Mouse (Mus musculus): ENCODE measurements at regions not wholly inside any gene's neighbourhood (a gene's known extent, or its start where the extent isn't known, plus 50 kb on each side); places are given as distances from the start of the nearest gene placed in this dataset.

GRCm38 (mm10) chr13:60450721-60451506, 150.8 kb upstream of the Dapk1 start:
- no peaks in the 10 kb centered on the region for H3K36me3 ChIP-seq (ENCODE audit: control insufficient read depth, insufficient read depth)
- H3K4me3 ChIP-seq = no peak overlapping the region

GRCm38 (mm10) chr13:60453821-60454483, 147.8 kb upstream of the Dapk1 start:
- TF ChIP-seq POLR2A (IDR thresholded peaks at IDR 0.05; ENCODE audit: insufficient read length, low read depth) (no peak), REST (IDR thresholded peaks at IDR 0.05; ENCODE audit: insufficient read depth, insufficient read length) (no peak), TCF3 (IDR thresholded peaks at IDR 0.05; ENCODE audit: insufficient read length, low read depth) (no peak), USF1 (IDR thresholded peaks at IDR 0.05; ENCODE audit: low read depth) (peak; percentile 49), E2F4 (IDR thresholded peaks at IDR 0.05; ENCODE audit: insufficient read depth) (no peak), CEBPB (IDR thresholded peaks at IDR 0.05; ENCODE audit: insufficient read depth, poor library complexity, severe bottlenecking) (0 out of 2 replicates have a peak, but pooled peaks have one; percentile 15), TCF12 (IDR thresholded peaks at IDR 0.05; ENCODE audit: insufficient read depth, poor library complexity, severe bottlenecking) (no peak), POLR2AphosphoS2 (IDR thresholded peaks at IDR 0.05; ENCODE audit: insufficient read length, low read depth) (no peak), SRF (IDR thresholded peaks at IDR 0.05; ENCODE audit: control insufficient read depth, insufficient read length, low read depth) (no peak), MYOG (IDR thresholded peaks at IDR 0.05; ENCODE audit: control insufficient read depth in 1 of 3, insufficient read depth in 1 of 3, insufficient read length in 2 of 3, low read depth in 2 of 3) (no peak), MYOD1 (IDR thresholded peaks at IDR 0.05; ENCODE audit: control insufficient read depth in 1 of 3, insufficient read length in 2 of 3, low read depth in 2 of 3) (no peak), MAX (IDR thresholded peaks at IDR 0.05; ENCODE audit: low read depth) (peak; percentile 25)
- no peak overlapping the region for H3ac ChIP-seq (ENCODE audit: control insufficient read depth, insufficient read length)

More at GRCm38 (mm10) chr13:60450721-60451506, 150.8 kb upstream of the Dapk1 start:
- H3K4me2 ChIP-seq (ENCODE audit: low read depth) = peak overlapping the region; percentile 59
- no peaks in the 10 kb centered on the region for H3K79me2 ChIP-seq (ENCODE audit: control insufficient read depth, insufficient read depth)
- TF ChIP-seq MYOG (IDR thresholded peaks at IDR 0.05; ENCODE audit: control insufficient read depth in 1 of 3, insufficient read depth in 1 of 3, insufficient read length in 2 of 3, low read depth in 2 of 3) (peak in 1 of 3 experiments; percentile 30), TCF12 (IDR thresholded peaks at IDR 0.05; ENCODE audit: insufficient read depth, poor library complexity, severe bottlenecking) (peak; percentile 14), SRF (IDR thresholded peaks at IDR 0.05; ENCODE audit: control insufficient read depth, insufficient read length, low read depth) (no peak), POLR2A (IDR thresholded peaks at IDR 0.05; ENCODE audit: insufficient read length, low read depth) (no peak), TCF3 (IDR thresholded peaks at IDR 0.05; ENCODE audit: insufficient read length, low read depth) (no peak), E2F4 (IDR thresholded peaks at IDR 0.05; ENCODE audit: insufficient read depth) (no peak)
- no peak overlapping the region for H3ac ChIP-seq (ENCODE audit: control insufficient read depth, insufficient read length)
- H3K27me3 ChIP-seq (ENCODE audit: control insufficient read depth, insufficient read depth, insufficient read length) = no peaks in the 10 kb centered on the region

GRCm38 (mm10) chr13:60455033-60455619, 146.6 kb upstream of the Dapk1 start:
- TF ChIP-seq MYOD1 (IDR thresholded peaks at IDR 0.05; ENCODE audit: control insufficient read depth in 1 of 3, insufficient read length in 2 of 3, low read depth in 2 of 3) (peak in 2 of 3 experiments; percentile 73 to 80), MYOG (IDR thresholded peaks at IDR 0.05; ENCODE audit: control insufficient read depth in 1 of 3, insufficient read depth in 1 of 3, insufficient read length in 2 of 3, low read depth in 2 of 3) (peak; percentile 81 to 87 (median 81)), E2F4 (IDR thresholded peaks at IDR 0.05; ENCODE audit: insufficient read depth) (no peak), SRF (IDR thresholded peaks at IDR 0.05; ENCODE audit: control insufficient read depth, insufficient read length, low read depth) (peak; percentile 69), POLR2AphosphoS2 (IDR thresholded peaks at IDR 0.05; ENCODE audit: insufficient read length, low read depth) (no peak), CEBPB (IDR thresholded peaks at IDR 0.05; ENCODE audit: insufficient read depth, poor library complexity, severe bottlenecking) (0 out of 2 replicates have a peak, but pooled peaks have one; percentile 19), REST (IDR thresholded peaks at IDR 0.05; ENCODE audit: insufficient read depth, insufficient read length) (no peak), POLR2A (IDR thresholded peaks at IDR 0.05; ENCODE audit: insufficient read length, low read depth) (no peak), TCF12 (IDR thresholded peaks at IDR 0.05; ENCODE audit: insufficient read depth, poor library complexity, severe bottlenecking) (peak; percentile 64), TCF3 (IDR thresholded peaks at IDR 0.05; ENCODE audit: insufficient read length, low read depth) (peak; percentile 19), MAX (IDR thresholded peaks at IDR 0.05; ENCODE audit: low read depth) (no peak), USF1 (IDR thresholded peaks at IDR 0.05; ENCODE audit: low read depth) (peak; percentile 1)
- H3K27me3 ChIP-seq (ENCODE audit: control insufficient read depth, insufficient read depth, insufficient read length) = no peaks in the 10 kb centered on the region
- peak overlapping the region; percentile 7 for H3K4me3 ChIP-seq
- H3ac ChIP-seq (ENCODE audit: control insufficient read depth, insufficient read length) = no peak overlapping the region
- H3K4me2 ChIP-seq (ENCODE audit: low read depth) = peak overlapping the region; percentile 89
- no peaks in the 10 kb centered on the region for H3K36me3 ChIP-seq (ENCODE audit: control insufficient read depth, insufficient read depth)
- H3K79me2 ChIP-seq (ENCODE audit: control insufficient read depth, insufficient read depth) = no peaks in the 10 kb centered on the region

More at GRCm38 (mm10) chr13:60453821-60454483, 147.8 kb upstream of the Dapk1 start:
- no peaks in the 10 kb centered on the region for H3K79me2 ChIP-seq (ENCODE audit: control insufficient read depth, insufficient read depth)
- H3K27me3 ChIP-seq (ENCODE audit: control insufficient read depth, insufficient read depth, insufficient read length) = no peaks in the 10 kb centered on the region
- H3K4me3 ChIP-seq = peak overlapping the region; percentile 7
- no peaks in the 10 kb centered on the region for H3K36me3 ChIP-seq (ENCODE audit: control insufficient read depth, insufficient read depth)
- H3K4me2 ChIP-seq (ENCODE audit: low read depth) = peak overlapping the region; percentile 89

GRCm38 (mm10) chr13:60455863-60456551, 145.7 kb upstream of the Dapk1 start:
- Histone ChIP-seq H3K4me2 (ENCODE audit: low read depth) (peak overlapping the region; percentile 89), H3K79me2 (ENCODE audit: control insufficient read depth, insufficient read depth) (no peaks in the 10 kb centered on the region), H3K27me3 (ENCODE audit: control insufficient read depth, insufficient read depth, insufficient read length) (no peaks in the 10 kb centered on the region), H3K36me3 (ENCODE audit: control insufficient read depth, insufficient read depth) (no peaks in the 10 kb centered on the region), H3K4me3 (no peak overlapping the region), H3ac (ENCODE audit: control insufficient read depth, insufficient read length) (no peak overlapping the region)
- TF ChIP-seq MYOD1 (IDR thresholded peaks at IDR 0.05; ENCODE audit: control insufficient read depth in 1 of 3, insufficient read length in 2 of 3, low read depth in 2 of 3) = peak in 2 of 3 experiments; percentile 32 to 49
- TF ChIP-seq MAX (IDR thresholded peaks at IDR 0.05; ENCODE audit: low read depth) = no peak
- no peak for TF ChIP-seq SRF (IDR thresholded peaks at IDR 0.05; ENCODE audit: control insufficient read depth, insufficient read length, low read depth)
- no peak for TF ChIP-seq USF1 (IDR thresholded peaks at IDR 0.05; ENCODE audit: low read depth)
- TF ChIP-seq TCF12 (IDR thresholded peaks at IDR 0.05; ENCODE audit: insufficient read depth, poor library complexity, severe bottlenecking) = no peak
- no peak for TF ChIP-seq CEBPB (IDR thresholded peaks at IDR 0.05; ENCODE audit: insufficient read depth, poor library complexity, severe bottlenecking)
- TF ChIP-seq TCF3 (IDR thresholded peaks at IDR 0.05; ENCODE audit: insufficient read length, low read depth) = no peak
- TF ChIP-seq POLR2A (IDR thresholded peaks at IDR 0.05; ENCODE audit: insufficient read length, low read depth) = no peak
- TF ChIP-seq E2F4 (IDR thresholded peaks at IDR 0.05; ENCODE audit: insufficient read depth) = no peak

Data from myocyte (in vitro differentiated cells).